Mouse (Mus musculus) thymus, adult 2 months (tissue): ENCODE measurements around the gene Zfp414.

Experiments used
- CTCF ChIP-seq: fragments of 200-500 bp; IDR thresholded peaks from 2 replicates; pipeline ENCODE4 v1.5.1; 2012; ENCODE audit warnings: mild to moderate bottlenecking, control low read depth, low read length, moderate library complexity, borderline replicate concordance; ENCODE audit not compliant: control insufficient read depth, poor library complexity, insufficient read depth; ENCODE audit errors: extremely low read depth
- POLR2A ChIP-seq: fragments of 200-500 bp; IDR thresholded peaks from 2 replicates; pipeline ENCODE4 v1.6.1; 2012; ENCODE audit warnings: mild to moderate bottlenecking, low read length, control low read depth, moderate library complexity; ENCODE audit not compliant: control insufficient read depth, poor library complexity, insufficient read depth; ENCODE audit errors: extremely low read depth

DNA sequence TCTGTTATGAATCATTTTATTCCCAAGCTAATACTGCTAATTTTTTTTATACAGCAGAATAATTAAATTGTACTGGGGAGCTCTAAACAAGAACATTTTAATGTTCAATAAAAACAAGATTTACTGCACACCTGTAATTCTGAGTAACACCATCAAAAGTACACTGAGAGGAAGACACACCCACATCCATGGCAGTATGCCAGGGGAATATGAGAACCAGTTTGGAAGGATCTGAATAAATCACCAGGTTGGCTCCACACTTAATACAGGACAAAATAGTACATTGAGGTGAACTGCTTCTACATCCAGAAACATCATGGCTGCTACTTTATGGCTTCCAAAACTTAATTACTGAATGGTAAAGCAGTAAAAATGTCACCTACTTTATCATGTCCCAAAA is 46.6 kb downstream of the Zfp414 start:
- TF ChIP-seq POLR2A, result no peak
- no peak for TF ChIP-seq CTCF
